Mouse (Mus musculus) testis, postnatal 10 days (tissue): ENCODE data around the gene Gps2.
"Not testable (repeated sequence)": the region's sequence is repeated elsewhere in the genome, so short reads cannot be mapped to it uniquely, and the experiment has no call there.

Source experiments
- DNase-seq: peaks from one replicate; pipeline ENCODE4 v3.0.0; 2021; ENCODE audit warnings: low spot score

The Gps2 gene

GRCm38 (mm10) chr11:69936714-69937347, 23.1 kb downstream of the Gps2 start:
- peak; percentile 62 for DNase-seq

GRCm38 (mm10) chr11:69937385-69937784, 23.7 kb downstream of the Gps2 start:
- DNase-seq = peak; percentile 84

DNA sequence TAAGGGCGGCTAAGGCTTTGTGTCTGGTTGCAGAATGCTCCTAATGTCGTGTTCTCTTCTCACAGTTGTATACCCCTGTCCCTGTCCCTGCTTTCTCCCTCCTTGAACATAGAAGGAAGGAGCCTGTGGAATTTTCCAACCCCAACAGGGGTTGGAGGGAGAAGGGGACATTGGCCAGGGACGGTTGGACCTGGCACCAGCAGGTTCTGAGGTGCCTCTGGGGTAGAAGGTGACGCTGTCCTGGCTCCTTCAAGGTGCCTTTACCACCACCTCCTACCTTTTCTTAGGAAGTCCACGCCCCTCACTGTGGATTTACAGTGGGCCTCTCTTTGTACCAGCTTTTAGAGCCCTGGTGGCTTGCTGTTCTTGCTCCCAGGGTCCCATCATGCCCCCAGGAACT, 24.1 kb downstream of the Gps2 start:
- DNase-seq = no peak

DNA sequence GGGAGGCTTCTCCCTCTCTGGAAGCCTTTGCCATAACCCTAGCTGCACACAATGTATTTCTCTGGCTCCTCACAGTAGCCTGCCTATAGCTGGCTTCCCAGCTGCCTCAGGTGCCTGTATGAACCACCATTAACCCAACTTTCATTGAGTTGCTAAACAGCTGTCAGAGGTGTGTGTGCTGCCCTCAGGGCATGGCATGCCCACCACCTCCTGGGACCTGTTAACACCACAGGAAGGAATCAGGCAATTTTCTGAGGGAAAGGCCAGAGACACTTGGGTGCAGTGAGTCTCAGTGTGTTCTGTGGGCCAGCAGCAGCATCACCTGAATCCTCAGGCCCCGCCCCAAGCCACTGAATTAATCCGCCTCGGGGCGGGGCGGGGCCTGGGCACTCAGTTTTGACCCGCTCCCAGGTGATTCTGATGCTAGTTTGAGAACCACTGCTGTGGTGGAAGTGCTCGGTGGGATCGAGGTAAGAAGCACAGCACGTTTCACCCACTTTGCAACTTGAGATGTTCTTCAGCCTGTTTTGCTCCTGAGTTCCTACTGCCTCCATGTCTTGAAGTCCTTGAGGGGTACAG, 24.8 kb downstream of the Gps2 start:
- DNase-seq = no peak

DNA sequence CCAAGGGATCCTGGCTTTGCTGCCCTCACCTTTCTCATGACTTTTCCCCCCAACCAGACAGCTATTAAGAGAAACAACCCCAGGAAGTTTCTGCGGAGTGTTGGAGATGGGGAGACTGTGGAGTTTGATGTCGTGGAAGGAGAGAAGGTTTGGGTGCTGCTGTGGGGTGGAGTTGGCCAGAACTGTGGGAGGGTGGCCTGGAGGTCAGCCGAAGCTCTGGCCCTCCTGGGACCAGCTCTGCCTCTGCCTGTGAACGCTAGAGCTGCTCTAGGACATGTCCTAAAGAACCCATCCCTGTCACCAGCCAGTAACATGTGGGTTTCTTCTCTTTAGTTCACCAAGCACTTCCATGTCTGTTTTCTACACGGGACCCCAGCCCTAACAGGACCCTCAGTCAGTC, 25.5 kb downstream of the Gps2 start:
- no peak for DNase-seq

DNA sequence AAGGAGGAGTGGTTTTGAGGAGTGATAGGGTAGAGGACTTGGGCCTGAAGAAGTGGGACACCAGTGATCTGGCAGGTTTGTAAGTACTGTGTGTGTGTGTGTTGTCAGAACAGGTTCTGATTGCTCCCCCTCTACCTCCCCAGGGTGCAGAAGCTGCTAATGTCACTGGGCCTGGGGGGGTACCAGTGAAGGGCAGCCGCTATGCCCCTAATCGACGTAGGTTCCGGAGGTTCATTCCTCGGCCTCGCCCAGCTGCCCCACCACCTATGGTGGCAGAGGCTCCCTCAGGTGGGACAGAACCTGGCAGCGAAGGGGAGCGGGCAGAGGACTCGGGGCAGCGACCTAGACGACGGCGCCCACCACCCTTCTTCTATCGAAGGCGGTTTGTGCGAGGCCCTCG, 26.0 kb downstream of the Gps2 start:
- DNase-seq = no peak

DNA sequence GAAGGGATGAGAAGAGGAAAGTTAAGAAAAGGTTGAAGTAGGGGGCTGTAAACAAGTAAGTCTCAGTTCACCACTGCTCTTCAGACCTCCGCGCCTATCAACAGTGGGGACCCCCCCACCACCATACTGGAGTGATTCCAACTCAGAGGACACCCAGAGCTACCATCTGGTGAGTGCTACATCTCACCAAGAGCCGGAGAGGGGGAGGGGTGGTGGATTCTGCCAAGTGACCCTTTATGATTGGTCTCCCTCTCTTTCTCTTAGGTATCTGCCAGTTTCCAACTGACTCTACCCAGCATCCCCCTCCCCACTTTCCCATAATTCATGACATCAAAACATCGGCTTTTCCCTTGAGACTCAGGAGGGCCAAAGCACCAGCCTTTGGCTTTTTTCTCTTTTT, 27.3 kb downstream of the Gps2 start:
- no peak for DNase-seq

DNA sequence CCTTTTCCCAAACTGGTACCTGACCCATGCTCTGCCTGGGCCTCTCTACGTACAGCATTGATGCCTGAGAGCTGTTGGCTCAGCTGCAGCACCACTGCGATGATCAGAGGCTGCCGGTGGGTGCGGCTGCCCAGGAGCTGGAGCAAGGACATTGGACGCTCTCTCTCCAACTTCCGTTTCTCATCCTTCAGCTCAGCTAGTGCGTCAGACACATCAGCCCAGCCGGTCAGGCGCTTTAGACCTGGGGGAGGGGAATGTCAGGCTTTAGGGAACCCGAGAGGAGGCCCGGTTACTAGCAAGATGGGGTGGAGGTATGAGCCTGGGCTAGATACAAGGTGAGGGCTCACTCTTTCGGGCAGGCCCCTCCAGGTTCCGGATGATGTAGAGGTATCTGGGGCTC, 31.5 kb downstream of the Gps2 start:
- DNase-seq = no peak

GRCm38 (mm10) chr11:69945997-69946891, 32.6 kb downstream of the Gps2 start:
- no peak for DNase-seq

- DNase-seq = peak; percentile 80
Observed at GRCm38 (mm10) chr11:69947337-69948065, 33.8 kb downstream of the Gps2 start.

- DNase-seq = peak; percentile 98
Observed at GRCm38 (mm10) chr11:69948066-69948762, 34.5 kb downstream of the Gps2 start, which contains the start of gene Slc2a4. TSS of gene Slc2a4 (minus strand) at chr11:69948188.

DNA sequence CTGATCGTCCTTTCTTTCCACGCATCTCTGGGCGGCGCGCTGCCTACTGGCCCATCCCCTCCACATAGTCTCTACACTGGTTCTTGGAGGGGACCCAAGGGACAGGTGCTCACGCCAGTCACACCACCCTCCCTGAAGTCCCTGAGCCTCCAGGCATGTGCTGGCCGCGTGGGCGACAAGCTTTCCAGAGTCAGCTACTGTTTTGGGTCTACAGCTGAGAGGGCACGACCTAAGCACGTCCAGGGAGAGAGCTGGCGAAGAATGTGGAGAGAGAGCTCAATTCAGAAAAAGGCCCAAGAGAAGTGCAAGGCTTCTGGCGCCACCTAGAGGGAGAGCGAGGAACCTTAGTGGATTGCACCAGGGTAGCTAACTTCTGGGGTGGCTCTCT, 35.1 kb downstream of the Gps2 start:
- DNase-seq = peak; percentile 93

GRCm38 (mm10) chr11:69950807-69951459, 37.2 kb downstream of the Gps2 start:
- DNase-seq = peak; percentile 67

- no peak for DNase-seq
Observed at GRCm38 (mm10) chr11:69952274-69952673, 38.6 kb downstream of the Gps2 start.

- DNase-seq = no peak
Observed at GRCm38 (mm10) chr11:69953267-69953915, 39.7 kb downstream of the Gps2 start.

DNA sequence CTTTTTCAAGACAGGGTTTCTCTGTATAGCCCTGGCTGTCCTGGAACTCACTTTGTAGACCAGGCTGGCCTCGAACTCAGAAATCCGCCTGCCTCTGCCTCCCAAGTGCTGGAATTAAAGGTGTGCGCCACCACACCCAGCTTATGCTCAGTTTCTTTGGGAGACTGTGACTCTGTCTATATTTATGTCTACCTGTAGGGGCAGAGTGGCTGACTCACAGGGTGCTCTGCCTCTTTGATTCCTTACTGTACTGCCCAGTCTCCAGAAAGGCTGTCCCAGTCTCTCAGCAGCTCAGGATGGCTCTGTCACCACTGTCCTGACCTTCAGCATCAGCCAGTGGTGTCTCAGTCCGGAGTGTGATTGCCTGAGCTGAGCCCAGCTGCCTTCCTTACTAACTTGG, 41.9 kb downstream of the Gps2 start:
- not testable (repeated sequence) for DNase-seq

GRCm38 (mm10) chr11:69956218-69956617, 42.5 kb downstream of the Gps2 start:
- DNase-seq = no peak

GRCm38 (mm10) chr11:69960616-69961015, 46.9 kb downstream of the Gps2 start:
- DNase-seq = no peak

- DNase-seq = no peak
Observed at GRCm38 (mm10) chr11:69961841-69962240, 48.2 kb downstream of the Gps2 start.

GRCm38 (mm10) chr11:69964650-69965270, 51.1 kb downstream of the Gps2 start, which contains the start of gene Cldn7:
TSS of gene Cldn7 (plus strand) at chr11:69964779.
- DNase-seq = no peak
